Mouse (Mus musculus) Muller cell, postnatal 12 days (primary cell): Measurements from ENCODE around the gene Cttnbp2.

Source experiments
- DNase-seq: peaks from one replicate; pipeline ENCODE4 v3.0.0-alpha.2; 2015; ENCODE audit errors: inconsistent ontology term

The Cttnbp2 gene

GRCm38 (mm10) chr6:18467777-18468176 is 46.9 kb downstream of the Cttnbp2 start:
- DNase-seq = peak; percentile 25

GRCm38 (mm10) chr6:18466227-18466626 is 48.4 kb downstream of the Cttnbp2 start:
- DNase-seq = no peak

GRCm38 (mm10) chr6:18465626-18466025 is 49.0 kb downstream of the Cttnbp2 start:
- no peak for DNase-seq

- DNase-seq = no peak
Measured at GRCm38 (mm10) chr6:18459657-18460056, 55.0 kb downstream of the Cttnbp2 start.

- no peak for DNase-seq
Measured at GRCm38 (mm10) chr6:18450551-18451193, 64.0 kb downstream of the Cttnbp2 start.

- DNase-seq = no peak
Measured at GRCm38 (mm10) chr6:18448078-18448477, 66.6 kb downstream of the Cttnbp2 start.

GRCm38 (mm10) chr6:18446917-18447316 is 67.7 kb downstream of the Cttnbp2 start:
- no peak for DNase-seq

- DNase-seq = no peak
Measured at GRCm38 (mm10) chr6:18446359-18446758, 68.3 kb downstream of the Cttnbp2 start.

GRCm38 (mm10) chr6:18445747-18446146 is 68.9 kb downstream of the Cttnbp2 start:
- DNase-seq = peak; percentile 92

- no peak for DNase-seq
Measured at GRCm38 (mm10) chr6:18442303-18442702, 72.3 kb downstream of the Cttnbp2 start.

- DNase-seq = peak; percentile 27
Measured at GRCm38 (mm10) chr6:18440918-18441532, 73.6 kb downstream of the Cttnbp2 start.

- no peak for DNase-seq
Measured at GRCm38 (mm10) chr6:18436127-18436812, 78.4 kb downstream of the Cttnbp2 start.

GRCm38 (mm10) chr6:18434828-18435531 is 79.7 kb downstream of the Cttnbp2 start:
- DNase-seq = no peak

- no peak for DNase-seq
Measured at GRCm38 (mm10) chr6:18434355-18434754, 80.3 kb downstream of the Cttnbp2 start.

- no peak for DNase-seq
Measured at GRCm38 (mm10) chr6:18432362-18432761, 82.3 kb downstream of the Cttnbp2 start.

- no peak for DNase-seq
Measured at GRCm38 (mm10) chr6:18431891-18432290, 82.8 kb downstream of the Cttnbp2 start.

GRCm38 (mm10) chr6:18430062-18430461 is 84.6 kb downstream of the Cttnbp2 start:
- DNase-seq = no peak

GRCm38 (mm10) chr6:18424822-18425221 is 89.8 kb downstream of the Cttnbp2 start:
- no peak for DNase-seq

GRCm38 (mm10) chr6:18424367-18424766 is 90.3 kb downstream of the Cttnbp2 start:
- no peak for DNase-seq

- DNase-seq = no peak
Measured at GRCm38 (mm10) chr6:18423112-18423511, 91.5 kb downstream of the Cttnbp2 start.

GRCm38 (mm10) chr6:18421561-18421960 is 93.1 kb downstream of the Cttnbp2 start:
- peak; percentile 23 for DNase-seq

- DNase-seq = peak; percentile 27
Measured at GRCm38 (mm10) chr6:18420660-18421059, 94.0 kb downstream of the Cttnbp2 start.
